Mouse (Mus musculus) brain, embryonic 18.5 days (tissue): ENCODE results near the gene Akr1b3.
"Not testable (repeated sequence)": the region's sequence is repeated elsewhere in the genome, so short reads cannot be mapped to it uniquely, and the experiment has no call there.

Experiments used
- DNase-seq: peaks from one replicate; pipeline ENCODE4 v3.0.0-alpha.2; 2012; ENCODE audit warnings: low read depth, low spot score

Akr1b3 gene

GRCm38 (mm10) chr6:34316854-34317771, at the start of gene Akr1b3:
Akr1b3 (minus strand) TSS chr6:34317478.
- peak; percentile 86 for DNase-seq

GRCm38 (mm10) chr6:34364217-34365136, 47.2 kb upstream of the Akr1b3 start:
- DNase-seq, result no peak

- no peak for DNase-seq
These were observed 38.6 kb upstream of the Akr1b3 start for GRCm38 (mm10) chr6:34355841-34356240.

GRCm38 (mm10) chr6:34355349-34355747, 38.1 kb upstream of the Akr1b3 start:
- DNase-seq, result no peak

- DNase-seq, result no peak
These were observed 37.4 kb upstream of the Akr1b3 start for GRCm38 (mm10) chr6:34354354-34355348.

GRCm38 (mm10) chr6:34353658-34354353, 36.5 kb upstream of the Akr1b3 start, which contains the start of gene Akr1b8:
Akr1b8 (plus strand) TSS chr6:34354119.
- DNase-seq, result no peak

- DNase-seq, result no peak
These were observed 35.1 kb upstream of the Akr1b3 start for GRCm38 (mm10) chr6:34352401-34352800.

GRCm38 (mm10) chr6:34351481-34351880, 34.2 kb upstream of the Akr1b3 start:
- not testable (repeated sequence) for DNase-seq

- no peak for DNase-seq
These were observed 32.9 kb upstream of the Akr1b3 start for GRCm38 (mm10) chr6:34350037-34350699.

GRCm38 (mm10) chr6:34346096-34346898, 29.0 kb upstream of the Akr1b3 start:
- DNase-seq, result peak; percentile 40

- no peak for DNase-seq
These were observed 27.7 kb upstream of the Akr1b3 start for GRCm38 (mm10) chr6:34344935-34345334.

- no peak for DNase-seq
These were observed 27.0 kb upstream of the Akr1b3 start for GRCm38 (mm10) chr6:34344135-34344850.

- no peak for DNase-seq
These were observed 26.1 kb upstream of the Akr1b3 start for GRCm38 (mm10) chr6:34343426-34343825.

GRCm38 (mm10) chr6:34342476-34342875, 25.2 kb upstream of the Akr1b3 start:
- no peak for DNase-seq

GRCm38 (mm10) chr6:34341991-34342390, 24.7 kb upstream of the Akr1b3 start:
- DNase-seq, result no peak

GRCm38 (mm10) chr6:34337799-34338198, 20.5 kb upstream of the Akr1b3 start:
- no peak for DNase-seq

- no peak for DNase-seq
These were observed 17.4 kb upstream of the Akr1b3 start for GRCm38 (mm10) chr6:34334673-34335072.

- DNase-seq, result not testable (repeated sequence)
These were observed 14.5 kb upstream of the Akr1b3 start for GRCm38 (mm10) chr6:34331804-34332203.
